Mouse (Mus musculus) left cerebral cortex, postnatal 25 days (tissue): Measurements from ENCODE around the gene Psmd12. TPM values are rescaled to one million over a fixed set of nuclear protein-coding genes. Genes with fewer than 3 reads are reported as not detected.
A peak's percentile ranks its signal among the peaks of the same experiment; 100 is the strongest.

Source experiments
- DNase-seq, 2 experiments: peaks; one replicate each; pipeline ENCODE4 v3.0.0; 2022; ENCODE audit warnings: low spot score in 2 of 2, mixed read lengths in 1 of 2
- intact Hi-C: fragments of 180-260 bp; cut with DNase I; formaldehyde crosslinking; loops from one replicate; pipeline ENCODE4 v1.15.1; 2025
- total RNA-seq, 2 experiments: library from RNA; stranded (reverse); gene quantifications; 2 replicates each; pipeline ENCODE4 v1.2.3; 2021

Gene Psmd12
- total RNA-seq, 2 experiments from 2014 or later = 69.2 to 73.1 TPM

- intact Hi-C loops = no loop called here
Observed at GRCm38 (mm10) chr11:107546667-107547301, 67.5 kb downstream of the Psmd12 start.

GRCm38 (mm10) chr11:107547351-107548203, 68.3 kb downstream of the Psmd12 start, which contains the start of gene Helz:
Helz (plus strand) TSS chr11:107547930.
- DNase-seq = peak; percentile 53 to 68
- intact Hi-C loops = no loop called here

More at GRCm38 (mm10) chr11:107546667-107547301, 67.5 kb downstream of the Psmd12 start:
- peak in 1 of 2 experiments; percentile 17 for DNase-seq

GRCm38 (mm10) chr11:107548204-107548975, 69.1 kb downstream of the Psmd12 start:
- DNase-seq = peak in 1 of 2 experiments; percentile 12
- intact Hi-C loops = no loop called here

Other genes starting within 250 kb of the Psmd12 start
- 10 to 100 TPM; 50.8 to 51.2 TPM for gene Pitpnc1, start 8.8 kb upstream of the Psmd12 start, total RNA-seq
- gene Helz, start 68.4 kb downstream of the Psmd12 start, total RNA-seq = 10 to 100 TPM; 46.0 to 47.7 TPM
- gene Cacng1, start 237.0 kb downstream of the Psmd12 start, total RNA-seq = not detected